Mouse (Mus musculus): Measurements from ENCODE around the gene Socs1.

Socs1 gene

GRCm38 (mm10) chr16:10762569-10763180 lies 22.7 kb downstream of the Socs1 start:
- DNase-seq, result peak; percentile 42

GRCm38 (mm10) chr16:10761182-10761581 lies 24.2 kb downstream of the Socs1 start:
- DNase-seq, result peak; percentile 34

GRCm38 (mm10) chr16:10756168-10756567 lies 29.2 kb downstream of the Socs1 start:
- DNase-seq, result no peak

GRCm38 (mm10) chr16:10754521-10755296 lies 30.6 kb downstream of the Socs1 start:
- no peak for DNase-seq

- no peak for DNase-seq
Measured at GRCm38 (mm10) chr16:10749824-10750223, 35.5 kb downstream of the Socs1 start.

GRCm38 (mm10) chr16:10749226-10749625 lies 36.1 kb downstream of the Socs1 start:
- DNase-seq, result no peak

GRCm38 (mm10) chr16:10741082-10741481 lies 44.3 kb downstream of the Socs1 start:
- DNase-seq, result peak; percentile 83

- peak; percentile 52 for DNase-seq
Measured at GRCm38 (mm10) chr16:10739854-10740398, 45.4 kb downstream of the Socs1 start.

GRCm38 (mm10) chr16:10738866-10739265 lies 46.5 kb downstream of the Socs1 start:
- no peak for DNase-seq

- peak; percentile 62 for DNase-seq
Measured at GRCm38 (mm10) chr16:10737571-10737970, 47.8 kb downstream of the Socs1 start.

GRCm38 (mm10) chr16:10736364-10736763 lies 49.0 kb downstream of the Socs1 start:
- no peak for DNase-seq

GRCm38 (mm10) chr16:10735781-10736180 lies 49.6 kb downstream of the Socs1 start:
- peak; percentile 49 for DNase-seq

GRCm38 (mm10) chr16:10732421-10732820 lies 52.9 kb downstream of the Socs1 start:
- DNase-seq, result no peak
